Mouse (Mus musculus) ES-Bruce4 (cell line): ENCODE data around the gene Akr1a1. TPM values are rescaled to one million over a fixed set of nuclear protein-coding genes. Genes with fewer than 3 reads are reported as not detected.
"Not testable (repeated sequence)": the region's sequence is repeated elsewhere in the genome, so short reads cannot be mapped to it uniquely, and the experiment has no call there.

Experiments used
- H3K27ac ChIP-seq: 2 replicates; pipeline ENCODE4 v1.5.1; 2012; ENCODE audit warnings: low read length, inconsistent platforms; ENCODE audit not compliant: insufficient read depth
- H3K27me3 ChIP-seq: 2 replicates; pipeline ENCODE4 v1.6.1; 2012; ENCODE audit warnings: mild to moderate bottlenecking, low read length, inconsistent platforms; ENCODE audit not compliant: control insufficient read depth, poor library complexity, insufficient read depth, severe bottlenecking
- H3K36me3 ChIP-seq: 2 replicates; pipeline ENCODE4 v1.6.1; 2012; ENCODE audit warnings: inconsistent platforms, mild to moderate bottlenecking, low read length, moderate library complexity; ENCODE audit not compliant: control insufficient read depth, poor library complexity, insufficient read depth, severe bottlenecking
- H3K4me1 ChIP-seq: one replicate; pipeline ENCODE4 v1.8.1; 2011; ENCODE audit warnings: low read length; ENCODE audit not compliant: control insufficient read depth, insufficient read depth
- H3K4me3 ChIP-seq: 2 replicates; pipeline ENCODE4 v1.5.1; 2011; ENCODE audit warnings: low read depth, mild to moderate bottlenecking, low read length
- H3K9ac ChIP-seq: 2 replicates; pipeline ENCODE4 v1.6.1; 2012; ENCODE audit warnings: low read depth, mild to moderate bottlenecking, inconsistent platforms; ENCODE audit not compliant: poor library complexity, severe bottlenecking
- H3K9me3 ChIP-seq: replicated peaks from 2 replicates; pipeline ENCODE4 v1.6.1; 2012; ENCODE audit warnings: mild to moderate bottlenecking, low read length, inconsistent platforms; ENCODE audit not compliant: control insufficient read depth, poor library complexity, insufficient read depth, severe bottlenecking
- CTCF ChIP-seq: IDR thresholded peaks from one replicate; pipeline ENCODE4 v1.8.1; 2011; ENCODE audit warnings: low read depth, low read length
- EP300 ChIP-seq: IDR thresholded peaks from 2 replicates; pipeline ENCODE4 v1.6.1; 2011; ENCODE audit warnings: low read depth, low read length; ENCODE audit not compliant: insufficient read depth
- POLR2A ChIP-seq: IDR thresholded peaks from one replicate; pipeline ENCODE4 v1.8.1; 2011; ENCODE audit warnings: low read length; ENCODE audit not compliant: insufficient read depth
- polyA plus RNA-seq: library from polyadenylated mRNA; stranded (reverse); fragments of >200 nt; gene quantifications from 2 replicates; pipeline ENCODE4 v1.2.4, GENCODE M21; 2011; ENCODE audit warnings: low read depth; ENCODE audit not compliant: missing spikeins, insufficient read depth, insufficient read length

Akr1a1 gene
- polyA plus RNA-seq, 1 experiment, result 280 TPM

DNA sequence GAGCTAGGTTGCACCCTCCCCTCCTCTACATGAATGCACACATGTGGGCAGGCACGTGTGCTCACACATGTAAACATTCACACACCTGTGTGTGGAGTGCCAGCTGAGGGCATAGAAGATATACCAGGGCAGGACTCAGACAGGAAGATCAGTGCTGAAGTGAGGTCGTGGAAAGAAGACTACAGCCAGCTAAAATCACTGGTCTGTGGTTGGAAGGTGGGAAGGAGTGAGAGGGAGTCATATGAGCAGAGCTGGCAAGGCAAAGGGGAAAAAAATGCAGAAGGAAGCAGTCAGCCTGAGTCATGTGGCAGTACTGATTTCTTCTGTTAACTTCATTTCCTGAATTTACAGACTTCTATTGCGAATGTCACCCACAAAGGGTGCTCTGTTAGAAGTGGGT is 16.7 kb upstream of the Akr1a1 start:
- Histone ChIP-seq H3K9me3 (no peaks in the 10 kb centered on the region), H3K36me3 (no peaks in the 10 kb centered on the region), H3K9ac (no peak overlapping the region), H3K4me1 (no peaks in the 10 kb centered on the region), H3K27me3 (no peaks in the 10 kb centered on the region), H3K4me3 (no peak overlapping the region), H3K27ac (no peak overlapping the region)
- TF ChIP-seq CTCF (no peak), EP300 (no peak), POLR2A (no peak)

DNA sequence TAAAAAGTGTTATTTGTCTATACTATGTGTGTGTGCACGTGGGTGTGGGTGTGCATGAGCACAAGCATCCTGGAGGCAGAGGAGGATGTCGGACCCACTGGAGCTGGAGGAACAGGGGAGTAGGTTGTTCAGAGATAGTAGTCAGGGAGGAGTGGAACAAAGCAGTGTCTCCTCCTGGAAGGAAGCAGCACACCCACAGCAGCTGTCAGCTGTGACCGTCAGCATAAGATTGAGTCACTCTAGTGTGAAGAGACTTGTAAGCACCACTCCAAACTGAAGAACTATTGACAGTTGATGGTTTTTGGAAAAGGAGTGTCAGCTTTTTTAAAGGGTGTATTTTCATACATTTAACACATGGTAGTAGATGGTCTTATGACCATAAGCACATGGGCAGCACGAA is 15.1 kb upstream of the Akr1a1 start:
- H3K4me1 ChIP-seq, result no peaks in the 10 kb centered on the region
- no peaks in the 10 kb centered on the region for H3K27me3 ChIP-seq
- no peaks in the 10 kb centered on the region for H3K9me3 ChIP-seq
- no peak overlapping the region for H3K27ac ChIP-seq
- H3K36me3 ChIP-seq, result no peaks in the 10 kb centered on the region
- TF ChIP-seq CTCF (no peak), EP300 (no peak), POLR2A (no peak)
- no peak overlapping the region for H3K4me3 ChIP-seq
- H3K9ac ChIP-seq, result no peak overlapping the region

GRCm38 (mm10) chr4:116661998-116662397 is 10.5 kb upstream of the Akr1a1 start:
- Histone ChIP-seq H3K27ac (no peak overlapping the region), H3K4me1 (no peaks in the 10 kb centered on the region), H3K36me3 (no peaks in the 10 kb centered on the region), H3K9ac (no peak overlapping the region), H3K9me3 (no peaks in the 10 kb centered on the region), H3K4me3 (no peak overlapping the region), H3K27me3 (no peaks in the 10 kb centered on the region)
- TF ChIP-seq EP300 (no peak), CTCF (no peak), POLR2A (no peak)

GRCm38 (mm10) chr4:116660829-116661228 is 9.3 kb upstream of the Akr1a1 start:
- Histone ChIP-seq H3K4me3 (no peak overlapping the region), H3K27me3 (no peaks in the 10 kb centered on the region), H3K9me3 (no peaks in the 10 kb centered on the region), H3K27ac (no peak overlapping the region), H3K36me3 (no peaks in the 10 kb centered on the region), H3K4me1 (peaks cover 2% of the 10 kb centered on the region), H3K9ac (no peak overlapping the region)
- TF ChIP-seq POLR2A, result no peak

DNA sequence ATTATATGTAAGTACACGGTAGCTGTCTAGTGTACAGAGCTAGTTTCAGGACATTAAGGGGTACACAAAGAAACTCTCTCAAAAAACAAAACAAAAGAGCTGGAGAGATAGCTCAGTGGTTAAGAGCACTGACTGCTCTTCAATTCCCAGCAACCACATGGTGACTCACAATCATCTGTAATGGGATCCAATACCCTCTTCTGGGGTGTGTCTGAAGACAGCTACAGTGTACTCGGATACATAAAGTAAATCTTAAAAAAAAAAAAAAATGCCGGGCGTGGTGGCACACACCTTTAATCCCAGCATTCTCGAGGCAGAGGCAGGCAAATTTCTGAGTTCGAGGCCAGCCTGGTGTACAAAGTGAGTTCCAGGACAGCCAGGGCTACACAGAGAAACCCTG is 8.4 kb upstream of the Akr1a1 start:
- H3K4me3 ChIP-seq, H3K27me3 ChIP-seq, H3K36me3 ChIP-seq, H3K27ac ChIP-seq, H3K4me1 ChIP-seq, H3K9me3 ChIP-seq, H3K9ac ChIP-seq: not testable (repeated sequence)

DNA sequence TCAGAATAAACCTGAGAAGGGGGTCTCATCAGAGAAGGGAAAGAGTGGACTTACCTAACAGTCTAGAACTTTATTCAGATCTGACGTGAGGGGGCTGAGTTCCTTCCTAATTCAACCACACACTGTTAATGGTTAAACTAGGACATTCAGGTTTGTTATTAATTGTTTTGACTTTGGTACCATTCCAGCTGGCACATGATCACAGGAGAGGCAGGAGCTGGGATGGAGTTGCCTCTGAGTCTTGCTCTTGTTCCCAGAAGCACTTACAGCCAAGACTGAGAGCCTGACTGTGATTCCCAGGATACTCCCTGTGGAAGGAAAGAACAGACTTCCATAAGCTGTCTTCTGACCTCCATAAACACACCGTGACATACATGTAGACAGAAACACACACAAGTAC is 8.0 kb upstream of the Akr1a1 start:
- H3K27me3 ChIP-seq, result no peaks in the 10 kb centered on the region
- peaks cover 2% of the 10 kb centered on the region for H3K4me1 ChIP-seq
- no peak overlapping the region for H3K27ac ChIP-seq
- H3K36me3 ChIP-seq, result no peaks in the 10 kb centered on the region
- no peak overlapping the region for H3K9ac ChIP-seq
- TF ChIP-seq POLR2A, result no peak
- no peak for TF ChIP-seq EP300
- no peak for TF ChIP-seq CTCF
- no peaks in the 10 kb centered on the region for H3K9me3 ChIP-seq
- no peak overlapping the region for H3K4me3 ChIP-seq

- Histone ChIP-seq H3K4me1 (peaks cover 2% of the 10 kb centered on the region), H3K9ac (no peak overlapping the region), H3K27ac (no peak overlapping the region), H3K4me3 (no peak overlapping the region), H3K27me3 (no peaks in the 10 kb centered on the region), H3K36me3 (no peaks in the 10 kb centered on the region), H3K9me3 (no peaks in the 10 kb centered on the region)
- no peak for TF ChIP-seq POLR2A
Measured at GRCm38 (mm10) chr4:116657971-116658370, 6.5 kb upstream of the Akr1a1 start.
